Mouse (Mus musculus) 416B (cell line): ENCODE data around the gene Vmn2r2.

Experiments used
- DNase-seq: peaks from one replicate; pipeline ENCODE4 v3.0.0; 2011; ENCODE audit warnings: low read depth

Vmn2r2 gene

GRCm38 (mm10) chr3:64141878-64142508 lies at the start of gene Vmn2r2:
Vmn2r2 (minus strand) TSS chr3:64141928.
- DNase-seq, result no peak

- DNase-seq, result no peak
Measured at GRCm38 (mm10) chr3:64113352-64114046, 28.2 kb downstream of the Vmn2r2 start.

- no peak for DNase-seq
Measured at GRCm38 (mm10) chr3:64112707-64113106, 29.0 kb downstream of the Vmn2r2 start.

GRCm38 (mm10) chr3:64081247-64081646 lies 60.5 kb downstream of the Vmn2r2 start, which contains the start of gene Vmn2r1:
Vmn2r1 (plus strand) TSS chr3:64081547.
- DNase-seq, result no peak
